Mouse (Mus musculus) neutrophil, adult 5-6 weeks (primary cell): ENCODE measurements at regions not wholly inside any gene's neighbourhood (a gene's known extent, or its start where the extent isn't known, plus 50 kb on each side); places are given as distances from the start of the nearest gene placed in this dataset.

Experiments
- ATAC-seq: fragments of 151-379, 151-347 bp; 2 replicates; pipeline ENCODE4 v1.8.0; 2017; ENCODE audit warnings: mild to moderate bottlenecking, moderate TSS enrichment; ENCODE audit not compliant: insufficient number of reproducible peaks, poor library complexity, low FRiP score, severe bottlenecking; ENCODE audit errors: extremely low read depth

DNA sequence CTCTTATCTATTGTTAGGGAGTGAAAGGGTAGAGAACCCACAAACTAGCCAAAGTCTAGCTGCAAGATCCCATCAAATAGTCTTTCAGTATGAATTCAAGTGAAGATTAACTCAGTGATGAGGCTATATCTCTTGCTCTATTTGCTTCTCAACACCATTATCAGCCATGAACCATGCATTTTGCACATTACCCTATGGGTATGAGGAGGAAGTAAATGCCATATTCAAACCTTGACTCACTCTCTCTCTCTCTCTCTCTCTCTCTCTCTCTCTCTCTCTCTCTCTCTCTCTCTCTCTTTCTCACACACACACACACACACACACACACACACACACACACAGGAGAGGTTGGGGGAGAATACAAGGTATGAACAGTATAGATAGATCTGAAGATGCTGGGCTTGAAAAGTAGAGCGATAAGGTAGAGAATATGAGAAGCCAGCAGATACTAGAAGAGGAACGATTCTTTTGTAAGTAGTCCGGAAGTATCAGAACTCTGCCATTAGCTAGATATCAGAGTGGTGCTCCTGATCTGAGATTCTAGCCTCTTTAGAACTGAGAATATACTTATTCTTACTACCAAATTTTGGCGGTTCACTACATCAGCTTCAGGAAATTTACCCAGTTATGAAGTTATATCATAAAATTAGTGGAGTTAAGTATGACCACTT, 113.3 kb upstream of the P2ry1 start:
- ATAC-seq = no peak

- ATAC-seq = no peak
These were observed 104.8 kb upstream of the P2ry1 start for GRCm38 (mm10) chr3:60897628-60898269.

GRCm38 (mm10) chr3:60898720-60899119, 103.9 kb upstream of the P2ry1 start:
- no peak for ATAC-seq

DNA sequence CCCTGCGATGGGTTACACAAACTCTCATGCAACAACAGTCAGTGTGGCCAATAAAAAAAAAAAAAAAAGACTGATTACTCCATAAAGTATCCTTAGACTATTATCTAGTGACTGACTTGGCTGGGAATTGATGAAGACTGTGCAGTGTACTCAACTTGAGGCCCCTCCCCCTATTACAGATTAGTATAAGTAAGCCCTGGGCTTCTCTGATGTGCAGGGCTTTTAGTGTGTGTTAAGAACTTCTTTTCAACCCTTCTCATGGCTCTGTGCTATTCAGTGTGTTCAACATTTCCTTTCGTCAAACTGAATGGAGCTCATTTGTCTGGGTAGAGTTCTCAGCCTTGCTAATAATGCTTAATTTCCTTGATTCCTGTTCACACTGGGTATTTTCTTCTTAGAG, 101.0 kb upstream of the P2ry1 start:
- no peak for ATAC-seq

- ATAC-seq = no peak
These were observed 86.2 kb upstream of the P2ry1 start for GRCm38 (mm10) chr3:60916411-60916810.

- ATAC-seq = no peak
These were observed 85.3 kb upstream of the P2ry1 start for GRCm38 (mm10) chr3:60917271-60917670.

DNA sequence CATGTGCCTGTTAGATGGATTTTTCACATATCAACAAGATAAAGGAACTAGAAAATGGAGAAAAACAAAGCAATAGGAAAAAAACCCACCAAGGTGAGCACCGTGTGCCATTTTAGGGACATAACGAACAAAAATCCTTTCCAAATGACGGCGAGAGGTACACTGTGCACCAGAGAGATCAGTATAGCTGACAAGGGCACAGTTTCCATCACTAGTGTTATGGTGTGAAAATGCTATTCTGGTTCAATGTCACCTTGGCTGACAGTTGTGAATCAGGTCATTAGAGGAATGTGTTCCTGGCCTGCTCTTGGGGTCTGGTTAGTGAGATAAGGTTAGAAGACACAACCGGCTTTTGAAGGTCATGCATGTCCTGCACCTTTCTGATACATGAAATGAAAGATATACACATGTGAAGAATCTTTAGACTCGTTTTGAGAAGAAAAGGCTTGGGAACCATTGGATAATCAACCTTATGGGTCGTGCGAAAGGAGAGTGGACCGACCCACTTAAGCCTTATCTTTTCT, 76.5 kb upstream of the P2ry1 start:
- no peak for ATAC-seq

GRCm38 (mm10) chr3:60928910-60929309, 73.7 kb upstream of the P2ry1 start:
- no peak for ATAC-seq

- no peak for ATAC-seq
These were observed 68.1 kb upstream of the P2ry1 start for GRCm38 (mm10) chr3:60934492-60934891.

- ATAC-seq = no peak
These were observed 61.1 kb upstream of the P2ry1 start for GRCm38 (mm10) chr3:60941451-60941850.

GRCm38 (mm10) chr3:60948897-60949296, 53.7 kb upstream of the P2ry1 start:
- no peak for ATAC-seq
